Mouse (Mus musculus): ENCODE measurements around the gene Tfcp2.
A peak's percentile ranks its signal among the peaks of the same experiment; 100 is the strongest.
"Not testable (repeated sequence)": the region's sequence is repeated elsewhere in the genome, so short reads cannot be mapped to it uniquely, and the experiment has no call there.

Tfcp2 gene

DNA sequence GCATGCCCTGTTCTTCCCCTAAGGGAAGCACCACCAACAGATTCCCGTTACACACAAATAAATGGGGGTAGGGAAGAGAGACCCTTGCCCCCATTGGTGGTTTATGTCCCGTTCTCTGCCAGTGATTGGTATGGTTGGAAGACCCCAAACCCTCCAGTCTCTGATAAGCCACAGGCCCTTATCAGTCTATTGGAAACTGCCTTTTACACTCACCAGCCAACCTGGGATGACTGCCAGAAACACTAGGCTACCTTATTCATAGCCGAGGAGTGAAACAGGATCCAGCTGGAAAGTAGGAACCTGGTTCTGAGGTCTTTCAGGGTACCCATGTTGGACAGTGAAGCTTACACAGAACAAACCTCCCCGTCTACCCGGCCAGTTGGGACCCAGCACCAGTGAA is 4.2 kb upstream of the Tfcp2 start:
- no peak for DNase-seq

DNA sequence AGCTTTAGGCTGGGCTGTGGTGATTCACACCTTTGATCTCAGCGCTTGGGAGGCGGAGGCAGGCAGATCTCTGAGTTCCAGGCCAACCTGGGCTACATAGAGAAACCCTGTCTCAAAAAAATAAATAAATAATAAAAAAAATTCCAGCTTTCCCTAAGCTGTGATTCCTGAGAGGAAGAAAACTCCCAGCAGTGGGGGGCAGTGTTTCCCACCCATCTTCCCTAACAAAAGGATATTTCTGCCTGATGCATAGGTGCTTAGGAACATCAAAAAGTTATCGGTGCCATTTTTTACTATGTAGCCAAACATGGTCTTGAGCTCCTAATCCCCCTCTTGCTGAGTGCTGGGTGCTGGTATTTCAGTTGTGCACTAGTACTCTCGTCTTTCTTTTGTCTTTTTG is 1.5 kb downstream of the Tfcp2 start:
- DNase-seq: no peak

DNA sequence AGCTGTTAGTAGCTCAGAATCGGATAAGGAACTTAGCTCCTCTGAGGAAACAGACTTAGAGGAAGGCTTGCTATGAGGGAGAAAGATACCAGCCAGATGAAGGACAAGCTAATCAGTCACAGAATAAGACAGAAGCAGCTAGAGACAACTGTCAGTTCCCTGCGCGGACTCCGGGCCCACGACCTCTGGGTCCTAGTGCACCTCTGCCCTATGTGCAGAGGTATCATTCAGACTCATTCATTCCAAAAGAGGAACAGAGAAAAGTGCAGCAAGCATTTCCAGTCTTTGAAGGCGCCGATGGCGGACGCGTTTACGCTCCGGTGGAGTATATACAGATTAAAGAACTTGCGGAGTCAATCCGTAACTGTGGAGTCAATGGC is 8.2 kb downstream of the Tfcp2 start:
- not testable (repeated sequence) for DNase-seq

DNA sequence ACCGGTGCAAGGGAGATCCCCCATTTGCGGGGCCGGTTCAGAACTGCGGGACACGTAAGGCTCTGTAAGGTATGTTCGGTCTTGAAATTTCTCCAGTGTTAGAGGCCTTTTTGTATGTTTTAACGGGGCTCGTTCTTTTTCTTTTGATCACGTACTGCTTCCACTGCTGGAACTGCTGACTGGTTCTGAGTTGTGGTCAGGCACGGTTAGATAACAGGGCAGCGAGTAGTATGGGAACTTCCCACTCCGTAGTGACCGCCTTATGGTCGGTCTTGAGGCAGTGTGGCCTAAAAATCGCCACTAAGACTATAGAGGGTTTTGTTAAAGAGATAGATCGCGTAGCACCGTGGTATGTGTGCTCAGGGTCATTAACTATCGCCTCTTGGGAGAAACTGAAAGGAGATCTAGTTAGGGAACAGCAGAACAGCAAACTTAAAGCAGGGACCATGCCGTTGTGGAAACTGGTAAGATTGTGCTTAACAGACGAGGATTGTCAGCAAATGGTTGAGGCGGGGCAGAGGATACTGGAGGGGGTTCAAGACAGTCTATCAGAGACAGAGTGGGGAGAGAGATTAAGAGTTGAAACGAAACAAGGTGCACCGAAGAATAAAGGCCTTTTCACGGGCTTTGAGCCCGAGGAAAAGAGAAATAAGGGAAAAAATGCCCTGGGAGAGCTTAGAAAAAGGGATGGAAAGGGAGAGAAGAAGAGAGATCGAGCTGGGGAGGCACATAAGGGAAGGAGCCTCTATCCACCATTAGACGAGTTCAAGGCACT is 8.7 kb downstream of the Tfcp2 start:
- not testable (repeated sequence) for DNase-seq

DNA sequence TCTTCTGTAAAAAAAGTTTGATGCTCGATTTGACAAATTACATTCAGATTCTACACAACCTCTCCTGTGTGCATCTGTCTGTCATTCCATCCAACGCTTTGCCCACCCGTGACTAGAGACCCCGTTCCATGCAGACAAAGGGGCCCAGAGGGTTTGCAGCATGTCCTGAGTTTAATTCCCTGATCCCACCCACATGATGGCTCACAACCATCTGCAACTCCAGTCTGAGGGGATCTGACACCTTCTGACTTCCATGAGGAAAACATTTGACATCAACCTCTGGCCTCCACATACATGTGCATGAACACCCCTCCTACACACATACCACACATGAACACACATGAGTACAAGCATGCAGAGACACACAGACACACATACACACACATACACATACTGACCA is 10.4 kb downstream of the Tfcp2 start:
- no peak for DNase-seq

DNA sequence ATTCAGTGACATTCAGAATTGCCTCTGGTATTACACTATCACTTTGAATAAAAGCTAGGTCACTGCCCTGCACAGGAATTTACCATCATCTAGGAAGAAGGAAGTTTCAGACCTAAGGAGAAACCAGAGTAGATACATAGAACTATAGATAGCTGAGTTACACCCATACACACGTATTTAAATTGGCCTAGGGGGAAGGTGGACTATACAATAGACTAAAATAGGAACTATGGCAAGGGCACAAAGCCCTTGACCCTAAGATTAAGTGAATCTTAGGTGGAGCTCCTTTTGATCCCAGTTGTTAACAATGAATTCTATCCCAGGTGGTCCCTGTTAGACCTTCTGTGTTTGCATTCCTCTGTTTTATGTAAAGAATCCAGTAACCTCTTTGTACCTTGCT is 10.8 kb downstream of the Tfcp2 start:
- DNase-seq: not testable (repeated sequence)

DNA sequence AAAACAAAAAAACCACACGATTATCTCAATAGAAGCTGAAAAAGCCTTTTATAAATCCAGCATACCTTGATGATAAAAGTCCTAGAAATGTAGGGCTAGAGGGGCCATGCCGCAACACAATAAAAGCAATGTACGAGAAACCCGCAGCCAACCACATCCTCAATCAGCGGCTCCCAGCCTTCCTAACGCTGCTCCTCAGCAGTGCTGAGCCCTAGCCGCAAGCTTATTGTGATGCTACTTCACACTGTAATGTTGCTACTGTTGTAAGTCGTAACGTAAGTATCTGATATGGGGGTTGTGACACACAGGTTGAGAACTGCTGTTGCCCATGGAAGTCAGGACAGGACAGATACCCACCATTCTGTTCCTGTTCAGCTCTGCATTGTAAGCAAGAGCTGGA is 12.4 kb downstream of the Tfcp2 start:
- no peak for DNase-seq

DNA sequence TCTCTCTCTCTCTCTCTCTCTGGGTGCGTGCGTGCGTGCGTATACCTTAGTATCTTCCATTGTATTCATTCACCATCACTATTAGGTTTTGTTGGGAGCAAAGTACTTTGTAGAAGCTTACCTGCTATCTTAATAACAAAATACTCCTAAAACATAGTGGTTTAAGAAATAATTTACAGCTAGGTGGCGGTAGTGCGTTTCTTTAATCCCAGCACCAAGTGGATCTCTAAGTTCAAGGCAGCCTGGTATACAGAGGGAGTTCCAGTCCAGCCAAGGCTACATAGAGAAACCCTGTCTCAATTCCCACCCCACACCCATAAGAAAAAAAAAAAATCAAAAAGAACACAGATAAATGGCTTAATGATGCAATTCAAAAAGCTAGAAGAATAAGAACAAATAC is 13.9 kb downstream of the Tfcp2 start:
- DNase-seq: no peak

DNA sequence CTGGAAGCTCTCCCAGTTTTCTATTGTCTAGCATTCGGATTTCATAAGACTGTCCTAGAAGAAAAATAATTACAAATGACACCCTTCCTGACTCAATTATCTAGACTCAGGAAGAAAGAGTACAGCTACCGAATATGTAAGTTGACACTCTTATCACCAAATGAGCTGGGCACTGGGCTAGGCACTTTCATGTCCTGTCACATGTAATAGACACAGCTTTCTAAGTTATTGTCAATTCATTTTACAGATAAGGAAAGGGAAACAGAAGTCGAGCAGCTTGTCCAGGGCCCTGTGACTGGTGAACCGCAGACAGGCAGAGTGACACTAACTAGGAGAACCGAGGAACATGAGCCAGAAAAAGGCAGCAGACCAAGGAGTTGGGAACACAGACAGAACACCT is 23.9 kb downstream of the Tfcp2 start:
- DNase-seq: no peak

DNA sequence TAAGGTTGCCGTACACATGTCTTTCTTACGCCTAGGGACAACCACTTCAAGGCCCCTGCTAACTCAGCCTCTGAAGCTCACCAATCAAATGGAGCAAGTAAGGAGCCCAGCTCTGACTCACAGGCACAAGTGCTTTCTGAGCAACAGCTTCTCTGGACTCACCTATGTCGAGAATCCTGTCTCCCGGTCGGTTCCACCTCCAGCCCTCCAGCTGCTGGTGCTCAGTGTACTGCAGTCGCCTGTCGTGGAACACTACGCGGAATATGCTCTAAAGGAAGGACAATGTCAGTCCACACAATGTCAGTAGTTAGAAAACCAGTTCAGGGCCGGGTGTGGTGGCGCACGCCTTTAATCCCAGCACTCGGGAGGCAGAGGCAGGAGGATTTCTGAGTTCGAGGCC is 26.4 kb downstream of the Tfcp2 start:
- no peak for DNase-seq

DNA sequence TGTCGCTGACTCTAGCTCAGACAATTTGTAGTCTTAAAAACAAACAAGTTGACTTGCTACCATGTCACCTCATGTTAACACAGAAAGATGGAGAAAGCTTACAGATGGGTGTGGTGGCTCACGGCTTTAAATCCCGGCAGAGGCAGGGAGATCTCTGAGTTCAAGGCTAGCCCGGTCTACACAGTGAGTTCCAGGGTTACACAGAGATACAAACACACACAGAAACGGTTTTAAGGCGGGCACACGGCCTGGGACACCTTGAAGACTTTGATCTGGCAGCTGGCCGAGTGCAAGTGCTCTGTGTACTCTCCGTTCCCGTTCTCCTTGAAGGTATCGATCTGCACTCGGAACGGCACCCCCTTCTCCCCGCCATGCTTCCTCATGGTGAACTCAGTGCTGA is 31.5 kb downstream of the Tfcp2 start:
- DNase-seq: no peak

DNA sequence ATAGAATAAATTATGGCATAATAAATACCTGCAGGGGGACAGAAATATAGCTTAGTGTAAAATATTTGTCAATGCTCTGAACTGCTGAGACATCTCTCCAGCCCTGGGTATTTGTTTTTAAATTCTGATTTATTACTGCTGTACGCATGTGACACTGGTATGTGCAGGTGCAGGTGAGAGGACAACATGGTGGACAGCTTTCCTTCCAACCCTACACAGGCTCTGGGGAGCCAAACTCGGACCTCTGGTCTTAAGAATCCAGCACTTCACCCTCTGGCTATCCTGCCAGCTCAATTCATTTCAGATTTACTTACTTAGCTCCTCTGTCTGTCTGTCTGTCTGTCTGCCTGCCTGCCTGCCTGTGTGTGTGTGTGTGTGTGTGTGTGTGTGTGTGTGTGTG is 36.7 kb downstream of the Tfcp2 start:
- no peak for DNase-seq

DNA sequence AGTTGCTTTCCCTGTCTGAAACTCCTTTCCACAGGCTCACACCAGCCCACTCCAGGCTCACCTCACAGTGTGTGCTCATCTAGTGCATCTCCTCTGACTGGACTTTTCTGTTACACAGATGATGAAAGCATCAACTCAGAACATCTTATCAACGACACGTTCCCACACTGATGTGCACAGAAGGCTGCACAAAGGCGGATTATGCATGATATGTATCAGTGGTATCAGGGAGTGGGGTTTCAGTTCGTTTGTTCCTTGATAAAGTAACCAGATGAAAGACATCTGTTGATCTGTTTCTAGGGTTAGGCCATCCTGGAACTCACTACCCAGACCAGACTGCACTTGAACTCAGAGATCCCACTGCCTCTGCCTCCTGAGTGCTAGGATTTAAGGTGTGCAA is 38.4 kb downstream of the Tfcp2 start:
- no peak for DNase-seq

DNA sequence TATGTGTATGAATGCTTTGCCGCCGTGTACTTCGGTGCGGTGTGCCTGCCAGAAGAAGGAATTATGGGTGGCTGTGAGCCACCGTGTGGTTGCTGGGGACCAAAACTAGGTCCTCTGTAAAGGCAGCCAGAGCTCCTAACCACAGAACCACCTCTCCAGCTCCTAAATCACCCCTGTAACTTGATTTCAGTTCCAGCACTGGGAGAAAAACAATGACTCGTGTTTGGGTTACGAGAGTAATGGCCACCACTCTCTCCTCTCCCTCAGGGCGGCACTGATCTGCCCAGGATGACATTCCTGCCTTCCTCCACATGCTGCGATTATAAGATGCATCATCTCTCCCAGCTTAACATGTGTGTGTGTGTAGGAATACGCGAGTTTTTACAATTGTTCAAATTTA is 41.7 kb downstream of the Tfcp2 start:
- DNase-seq: no peak

DNA sequence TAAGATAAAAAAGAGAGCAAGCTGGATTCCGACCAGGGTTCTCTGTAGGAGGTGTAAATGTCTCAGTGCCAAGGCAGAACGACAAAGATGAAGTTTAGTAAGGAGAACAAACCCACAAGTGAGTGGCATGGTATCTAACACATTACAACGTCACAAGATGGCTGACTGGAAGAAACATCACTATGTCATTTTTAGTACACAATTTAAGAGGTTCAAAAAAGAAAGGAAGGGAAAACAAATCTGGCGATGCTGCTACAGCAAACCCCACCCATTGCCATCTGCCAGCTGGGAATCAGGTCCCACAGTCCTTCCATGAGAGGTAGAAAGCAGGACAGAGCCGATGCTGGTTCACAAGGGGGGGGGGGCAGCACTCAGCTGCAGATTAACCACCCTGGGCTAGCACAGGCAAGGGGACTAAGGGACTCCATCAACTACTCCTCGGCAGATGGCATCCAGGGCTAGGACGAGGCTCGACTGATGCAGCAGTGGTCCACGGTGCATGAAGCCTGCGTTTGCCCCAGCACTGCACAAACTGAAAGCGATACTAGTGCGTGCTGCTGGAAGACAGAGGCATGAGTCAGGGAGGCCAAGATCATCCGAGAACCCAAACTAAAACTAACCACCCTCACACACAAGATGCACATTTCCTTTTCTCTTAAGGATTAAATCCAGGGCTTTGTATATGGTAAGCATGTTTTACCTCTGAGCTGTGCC is 43.2 kb downstream of the Tfcp2 start:
- DNase-seq: no peak

DNA sequence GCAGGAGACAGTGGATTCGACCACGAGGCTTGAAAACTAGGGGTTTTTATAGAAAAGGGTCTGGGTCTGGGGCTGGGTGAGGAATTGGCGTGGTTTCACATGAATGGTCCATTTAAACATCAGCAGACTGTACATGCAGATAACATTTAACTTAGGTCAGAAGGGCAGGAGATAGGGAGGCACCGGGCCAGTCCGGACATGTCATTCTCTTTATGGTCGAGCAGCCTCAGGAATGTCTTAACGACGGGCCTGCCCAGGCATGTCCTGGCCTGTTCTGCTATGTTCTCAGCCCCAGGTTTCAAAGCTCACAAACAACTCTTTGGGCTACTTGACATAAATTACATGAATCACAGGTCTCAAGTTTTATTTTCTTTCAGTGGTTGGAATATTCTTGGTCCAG is 52.3 kb downstream of the Tfcp2 start:
- DNase-seq: not testable (repeated sequence)

DNA sequence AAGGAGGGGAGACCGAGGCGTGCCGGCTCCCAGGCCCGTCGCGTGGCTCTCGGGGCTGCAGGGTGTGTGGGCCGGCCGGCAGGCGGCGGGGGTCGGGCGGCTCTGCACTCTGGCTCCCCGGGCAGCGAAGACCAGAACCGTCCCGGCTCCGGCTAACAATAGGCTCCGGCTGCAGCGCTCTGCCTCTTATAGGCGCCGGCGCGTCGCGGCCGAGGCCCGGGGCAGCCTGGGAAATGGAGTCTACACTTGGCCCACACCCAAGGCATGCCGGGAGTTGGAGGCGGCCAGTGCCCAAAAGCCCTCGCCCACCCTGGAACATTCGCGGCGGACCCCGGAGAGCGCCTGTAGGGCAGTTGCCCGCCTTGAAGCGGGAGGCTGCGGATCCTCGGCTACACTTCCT is 56.7 kb downstream of the Tfcp2 start, which contains the start of gene Csrnp2:
Gene Csrnp2 (minus strand): TSS at position 387 of the 400 bp plus-strand sequence.
- peak; percentile 91 for DNase-seq

DNA sequence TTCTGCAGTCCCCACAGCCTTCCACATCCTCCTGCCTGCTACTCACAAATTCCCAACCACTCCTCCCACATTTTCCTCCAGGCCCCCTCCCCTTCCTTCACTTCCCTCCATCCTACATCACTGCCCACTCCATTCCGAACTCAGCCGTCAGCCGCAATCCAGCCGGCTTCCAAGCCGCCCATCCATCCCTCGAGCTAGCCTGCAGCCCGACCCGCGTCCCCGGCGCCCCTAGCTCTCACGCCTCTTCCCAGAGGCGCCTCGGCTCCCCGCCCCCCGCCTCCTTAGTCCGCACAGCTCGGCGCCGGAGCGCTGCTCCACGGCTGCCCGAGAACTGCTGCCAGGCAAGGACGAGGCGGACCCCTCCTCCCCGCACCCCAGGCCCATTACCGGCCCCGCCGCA is 57.2 kb downstream of the Tfcp2 start:
- peak; percentile 29 for DNase-seq

DNA sequence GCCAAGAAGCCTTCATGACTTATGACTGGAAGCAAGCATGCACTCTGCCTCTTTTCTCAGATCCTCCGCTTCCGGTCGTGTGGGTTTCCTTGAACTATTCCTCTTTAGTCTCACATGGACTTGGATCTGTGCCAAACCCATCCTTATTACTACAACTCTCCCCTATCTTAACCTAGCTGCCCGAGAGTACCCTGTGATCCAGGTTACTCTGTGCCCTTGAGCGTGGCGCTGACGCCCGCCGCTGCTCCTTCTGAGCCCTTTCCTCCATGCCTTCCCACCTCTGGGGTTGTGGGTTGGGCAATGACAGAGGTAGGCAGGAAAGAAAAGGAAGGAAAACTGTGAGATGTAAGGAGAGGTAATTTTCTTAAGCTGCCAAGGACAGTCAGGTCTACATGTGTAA is 59.8 kb downstream of the Tfcp2 start:
- DNase-seq: no peak

DNA sequence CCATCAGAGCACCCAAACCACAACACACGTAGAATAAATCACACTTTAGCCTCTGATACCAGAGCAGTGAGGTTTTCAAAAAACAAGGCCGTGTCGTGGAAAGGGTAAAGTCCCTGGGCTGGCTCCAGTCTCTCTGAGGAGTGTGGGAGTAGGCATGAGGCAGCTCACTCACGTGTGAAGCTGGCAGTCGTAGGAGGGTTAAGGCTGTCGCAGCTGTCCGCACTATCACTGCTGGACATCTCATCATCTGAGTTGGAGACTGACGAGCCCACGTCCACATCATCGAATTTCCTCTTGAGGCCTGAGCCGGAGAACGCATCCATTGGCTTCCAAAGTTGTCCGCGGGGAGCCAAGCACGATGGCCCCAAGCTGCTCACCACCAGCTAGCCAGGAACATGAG is 62.5 kb downstream of the Tfcp2 start:
- DNase-seq: no peak

DNA sequence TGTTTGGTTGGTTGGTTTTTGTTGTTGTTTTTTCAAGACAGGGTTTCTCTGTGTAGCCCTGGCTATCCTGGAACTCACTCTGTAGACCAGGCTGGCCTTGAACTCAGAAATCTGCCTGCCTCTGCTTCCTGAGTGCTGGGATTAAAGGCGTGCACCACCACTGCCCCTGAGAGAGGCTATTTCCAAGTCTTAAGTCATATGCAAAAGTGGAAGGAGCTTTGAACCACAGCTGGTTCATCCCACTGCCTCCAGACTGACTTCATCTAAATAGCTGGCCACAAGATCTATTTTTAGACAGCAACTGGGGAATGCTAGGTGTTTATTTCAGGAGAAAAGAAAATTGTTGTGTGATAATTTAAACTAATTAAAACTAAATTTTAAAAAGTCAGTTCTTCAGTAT is 63.5 kb downstream of the Tfcp2 start:
- not testable (repeated sequence) for DNase-seq

DNA sequence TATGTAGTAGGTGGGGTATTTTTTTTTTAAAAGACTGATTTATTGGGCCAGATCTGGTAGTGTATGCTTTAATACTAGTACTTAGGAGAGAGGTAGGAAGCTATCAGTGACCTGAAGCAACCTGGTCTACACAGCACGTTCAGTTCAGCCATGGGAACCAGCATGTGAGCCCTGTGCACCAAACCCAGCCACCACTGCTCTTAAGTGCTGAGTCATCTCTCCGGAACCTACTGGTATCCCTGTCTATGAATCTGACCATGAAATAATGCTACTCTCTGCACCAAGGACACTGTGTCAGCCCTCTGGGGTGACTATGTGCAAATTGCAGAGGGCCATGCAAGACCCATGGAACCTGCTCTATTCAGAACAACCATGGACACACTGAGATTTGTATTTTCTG is 64.8 kb downstream of the Tfcp2 start:
- DNase-seq: no peak

DNA sequence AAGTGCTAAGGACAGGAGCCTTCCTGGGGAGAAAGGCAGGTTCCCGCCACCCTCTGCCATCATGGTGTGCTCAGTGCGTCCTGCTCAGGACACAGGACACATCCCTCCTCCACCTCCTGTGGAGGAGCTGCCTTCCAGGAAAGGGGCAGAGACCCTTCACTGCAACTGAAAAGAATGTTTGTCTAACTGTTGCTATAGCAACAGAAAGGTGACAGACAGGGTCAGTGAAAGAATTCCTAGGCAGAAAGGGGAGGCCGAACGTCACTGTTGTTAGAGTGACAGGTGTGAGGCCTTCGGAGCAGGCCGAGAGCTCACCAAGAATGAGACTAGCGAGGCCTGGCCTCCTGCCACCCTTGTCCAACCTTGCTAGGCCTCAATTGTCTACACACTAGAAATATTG is 65.4 kb downstream of the Tfcp2 start:
- DNase-seq: no peak

DNA sequence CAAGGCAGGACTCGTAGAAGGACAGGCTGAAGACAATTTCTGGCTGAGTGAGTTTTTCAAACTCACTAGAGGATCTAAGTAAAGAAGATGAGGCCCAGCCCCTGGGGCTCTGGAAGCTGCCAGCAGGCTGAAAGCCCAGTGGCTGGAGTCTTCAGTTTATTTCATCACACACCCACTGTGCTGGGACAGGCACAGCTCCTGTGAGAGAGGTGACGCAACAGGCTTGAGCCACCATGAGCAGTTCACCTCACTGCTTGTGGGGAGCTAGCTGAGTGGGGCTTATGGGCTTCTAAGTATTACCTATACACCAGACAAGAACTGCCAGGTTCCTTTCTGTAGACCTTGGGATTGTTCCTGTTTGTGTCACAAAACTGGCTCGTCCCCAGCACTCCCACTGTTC is 66.2 kb downstream of the Tfcp2 start:
- DNase-seq: no peak

DNA sequence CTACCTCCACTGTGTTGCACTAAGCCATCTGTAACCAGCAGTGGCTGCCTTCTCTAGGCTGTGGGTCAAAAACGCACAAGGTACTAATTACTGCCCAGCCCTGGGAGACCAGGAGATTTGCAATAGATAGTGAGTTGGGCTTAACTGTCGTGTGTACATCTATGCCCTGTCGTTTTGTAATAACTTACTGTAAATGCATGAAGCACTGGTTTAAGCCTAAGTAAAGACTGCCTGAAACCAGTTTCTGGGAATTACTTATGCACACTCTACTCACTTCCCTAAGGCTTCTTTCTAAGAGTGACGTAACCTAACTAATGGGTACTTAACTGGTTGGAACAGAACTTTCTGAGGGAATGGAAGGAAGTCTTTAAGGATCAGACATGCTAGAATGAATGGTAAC is 72.9 kb downstream of the Tfcp2 start:
- DNase-seq: no peak

All from cerebellum, adult 11 months (tissue).